Mouse (Mus musculus): ENCODE measurements around the gene Ppfibp2.

Ppfibp2 gene

GRCm38 (mm10) chr7:107757308-107758151, 162.5 kb downstream of the Ppfibp2 start, which contains the start of gene Cyb5r2:
Cyb5r2 (minus strand) TSS chr7:107758032.
- peak; percentile 17 for DNase-seq (ENCODE audit: low spot score)

GRCm38 (mm10) chr7:107770812-107771211, 175.8 kb downstream of the Ppfibp2 start:
- no peak for DNase-seq (ENCODE audit: low spot score)

GRCm38 (mm10) chr7:107778216-107778615, 183.2 kb downstream of the Ppfibp2 start:
- DNase-seq (ENCODE audit: low spot score): no peak

GRCm38 (mm10) chr7:107779611-107780010, 184.6 kb downstream of the Ppfibp2 start:
- no peak for DNase-seq (ENCODE audit: low spot score)

GRCm38 (mm10) chr7:107787977-107788620, 193.1 kb downstream of the Ppfibp2 start:
- no peak for DNase-seq (ENCODE audit: low spot score)

GRCm38 (mm10) chr7:107796500-107796899, 201.5 kb downstream of the Ppfibp2 start:
- no peak for DNase-seq (ENCODE audit: low spot score)

Data from ovary, postnatal 36 days (tissue).